Mouse (Mus musculus) small intestine, adult 2 months (tissue): Measurements from ENCODE around the gene Adarb1. TPM values are rescaled to one million over a fixed set of nuclear protein-coding genes. Genes with fewer than 3 reads are reported as not detected.

Source experiments
- H3K27ac ChIP-seq: fragments of 200-500 bp; 2 replicates; pipeline ENCODE4 v1.5.1; 2012; ENCODE audit warnings: low read depth, low read length, control low read depth, inconsistent platforms; ENCODE audit not compliant: insufficient read depth
- H3K27me3 ChIP-seq: fragments of 200-500 bp; 2 replicates; pipeline ENCODE4 v1.6.1; 2012; ENCODE audit warnings: mild to moderate bottlenecking, moderate library complexity, low read length, inconsistent platforms; ENCODE audit not compliant: control insufficient read depth, insufficient read depth
- H3K36me3 ChIP-seq: fragments of 200-500 bp; 2 replicates; pipeline ENCODE4 v1.6.1; 2012; ENCODE audit warnings: mild to moderate bottlenecking, low read length, control low read depth, inconsistent platforms; ENCODE audit not compliant: control insufficient read depth, insufficient read depth
- H3K4me1 ChIP-seq: fragments of 200-500 bp; 2 replicates; pipeline ENCODE4 v1.6.1; 2012; ENCODE audit warnings: low read length, inconsistent platforms, mixed read lengths; ENCODE audit not compliant: control insufficient read depth, insufficient read depth, insufficient read length
- H3K4me3 ChIP-seq: fragments of 200-500 bp; 2 replicates; pipeline ENCODE4 v1.5.1; 2012; ENCODE audit warnings: low read depth, mild to moderate bottlenecking, control low read depth, inconsistent platforms, low read length, moderate library complexity
- CTCF ChIP-seq: fragments of 200-500 bp; IDR thresholded peaks from 2 replicates; pipeline ENCODE4 v1.5.1; 2012; ENCODE audit warnings: low read depth, mild to moderate bottlenecking, control low read depth, inconsistent platforms, low read length, moderate library complexity, mixed read lengths; ENCODE audit not compliant: insufficient replicate concordance, insufficient read length; ENCODE audit errors: extremely low read depth
- POLR2A ChIP-seq: fragments of 200-500 bp; IDR thresholded peaks from 2 replicates; pipeline ENCODE4 v1.6.1; 2012; ENCODE audit warnings: low read depth, mild to moderate bottlenecking, control low read depth, inconsistent platforms, low read length, moderate library complexity
- WGBS: fragments of 180-500 bp; shearing (Covaris S2); methylation state at CpG from one replicate; pipeline ENCODE4 v1.1.7; 2018; 5-methylcytosine and 5-hydroxymethylcytosine counted together
- polyA plus RNA-seq: library from polyadenylated mRNA; depleted of rRNA; stranded (reverse); fragments of >200 nt; gene quantifications from 2 replicates; pipeline ENCODE4 v1.2.3, GENCODE M21; 2012

The Adarb1 gene
- polyA plus RNA-seq, 1 experiment, result 0.79 TPM

GRCm38 (mm10) chr10:77252790-77253189, 165.3 kb downstream of the Adarb1 start:
- no peak overlapping the region for H3K4me3 ChIP-seq
- peak overlapping the region; percentile 50; the same call in 1 of the 2 replicates for H3K27ac ChIP-seq
- peaks cover 11% of the 10 kb centered on the region for H3K4me1 ChIP-seq
- WGBS, result 0% methylated on average over 4 of the region's 4 CpGs
- TF ChIP-seq POLR2A (no peak), CTCF (peak; percentile 93; the same call in 1 of the 2 replicates)
- H3K27me3 ChIP-seq, result no peaks in the 10 kb centered on the region
- H3K36me3 ChIP-seq, result no peaks in the 10 kb centered on the region

DNA sequence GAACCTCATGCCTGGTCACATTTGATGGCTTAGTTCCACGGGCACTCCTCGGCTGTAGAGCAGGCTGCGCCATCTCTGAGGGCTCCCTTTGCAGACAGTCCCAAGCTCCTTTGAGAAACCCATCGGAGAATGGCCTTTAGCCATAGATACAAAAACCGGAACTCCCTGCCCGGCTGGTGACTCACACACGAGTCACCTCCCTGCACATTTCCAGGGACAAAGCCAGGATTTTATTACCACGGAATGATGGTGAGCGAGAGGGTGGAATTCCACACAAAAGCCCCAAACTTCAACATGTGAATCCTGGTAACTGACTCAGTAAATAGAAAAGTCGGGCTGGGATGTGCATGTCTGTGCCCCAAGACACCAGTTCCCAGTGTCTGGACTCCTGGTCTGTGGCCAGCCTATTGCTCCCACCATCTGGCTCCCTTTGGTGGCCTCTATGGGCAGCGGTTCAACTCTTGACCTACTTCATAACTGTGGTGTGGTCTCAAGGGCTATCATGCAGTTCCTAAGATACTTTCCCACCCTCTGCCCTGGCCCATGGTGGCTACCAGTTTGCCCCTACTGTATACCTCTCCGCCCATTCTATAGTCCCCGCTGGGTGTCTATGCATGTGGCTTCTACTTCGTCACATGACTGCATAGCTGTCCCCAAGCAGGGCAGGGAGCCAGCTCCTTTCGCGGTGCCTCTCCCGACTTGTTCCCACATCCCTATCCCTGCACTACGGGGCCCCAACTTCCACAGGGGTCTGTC, 166.1 kb downstream of the Adarb1 start:
- Histone ChIP-seq H3K4me1 (peaks cover 11% of the 10 kb centered on the region), H3K27ac (peak overlapping the region; percentile 50), H3K27me3 (no peaks in the 10 kb centered on the region), H3K4me3 (peak overlapping the region; percentile 39), H3K36me3 (no peaks in the 10 kb centered on the region)
- TF ChIP-seq POLR2A (no peak), CTCF (no peak)
- WGBS, result 16% methylated on average over 18 of the region's 18 CpGs

DNA sequence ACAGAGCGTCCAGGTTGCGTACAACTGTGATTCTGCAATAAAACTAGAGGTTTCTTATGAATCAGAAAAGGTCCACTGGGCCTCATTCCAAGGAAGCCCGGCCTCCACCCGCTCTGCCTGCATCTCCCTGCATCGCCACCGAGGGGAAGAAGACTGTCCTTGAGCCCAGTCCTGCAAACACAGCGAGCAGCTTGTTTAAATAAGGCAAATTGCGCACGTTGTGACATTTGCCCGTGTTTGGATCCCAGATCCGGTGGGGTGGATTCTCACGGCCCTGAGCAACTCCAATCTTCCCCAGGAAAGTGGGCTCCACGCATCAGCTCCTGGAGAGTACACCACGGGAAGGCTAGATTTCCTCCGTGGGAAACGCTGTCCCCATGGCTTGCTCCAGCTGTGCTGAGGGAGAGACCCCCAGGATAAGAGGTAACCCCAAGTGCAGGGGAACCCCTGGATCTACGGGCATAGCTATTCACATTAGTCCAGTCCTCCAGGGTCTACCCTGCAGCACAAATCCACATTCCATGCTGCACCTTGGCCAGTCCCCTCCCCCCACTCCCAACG, 166.8 kb downstream of the Adarb1 start:
- Histone ChIP-seq H3K36me3 (no peaks in the 10 kb centered on the region), H3K4me1 (peaks cover 11% of the 10 kb centered on the region), H3K27me3 (no peaks in the 10 kb centered on the region), H3K27ac (peak overlapping the region; percentile 50), H3K4me3 (peak overlapping the region; percentile 39)
- 18% methylated on average over 18 of the region's 18 CpGs for WGBS
- no peak for TF ChIP-seq CTCF
- TF ChIP-seq POLR2A, result no peak

- WGBS, result 61% methylated on average over 7 of the region's 7 CpGs
- Histone ChIP-seq H3K4me1 (peaks cover 14% of the 10 kb centered on the region), H3K36me3 (no peaks in the 10 kb centered on the region), H3K27ac (no peak overlapping the region), H3K4me3 (no peak overlapping the region), H3K27me3 (no peaks in the 10 kb centered on the region)
- TF ChIP-seq CTCF (no peak), POLR2A (no peak)
Measured at GRCm38 (mm10) chr10:77247707-77248106, 170.4 kb downstream of the Adarb1 start.

GRCm38 (mm10) chr10:77247048-77247447, 171.0 kb downstream of the Adarb1 start:
- Histone ChIP-seq H3K27ac (no peak overlapping the region), H3K4me3 (no peak overlapping the region)
- 64% methylated on average over 5 of the region's 5 CpGs for WGBS

GRCm38 (mm10) chr10:77244777-77245176, 173.3 kb downstream of the Adarb1 start:
- Histone ChIP-seq H3K4me1 (peaks cover 3% of the 10 kb centered on the region; the same call in 1 of the 2 replicates), H3K4me3 (no peak overlapping the region), H3K36me3 (no peaks in the 10 kb centered on the region), H3K27me3 (no peaks in the 10 kb centered on the region), H3K27ac (no peak overlapping the region)
- no peak for TF ChIP-seq POLR2A
- no peak for TF ChIP-seq CTCF
- WGBS, result 88% methylated on average over 6 of the region's 6 CpGs

More at GRCm38 (mm10) chr10:77247048-77247447, 171.0 kb downstream of the Adarb1 start:
- Histone ChIP-seq H3K4me1 (peaks cover 10% of the 10 kb centered on the region), H3K36me3 (no peaks in the 10 kb centered on the region), H3K27me3 (no peaks in the 10 kb centered on the region)
- no peak for TF ChIP-seq POLR2A
- TF ChIP-seq CTCF, result no peak

- TF ChIP-seq CTCF (no peak), POLR2A (no peak)
- 72% methylated on average over 11 of the region's 11 CpGs for WGBS
- Histone ChIP-seq H3K4me3 (no peak overlapping the region), H3K27me3 (no peaks in the 10 kb centered on the region), H3K27ac (peak overlapping the region; percentile 62), H3K36me3 (no peaks in the 10 kb centered on the region), H3K4me1 (peaks cover 3% of the 10 kb centered on the region; the same call in 1 of the 2 replicates)
Measured at GRCm38 (mm10) chr10:77243572-77244161, 174.4 kb downstream of the Adarb1 start.
